Mouse (Mus musculus): Measurements from ENCODE around the gene Zc2hc1c.

DNA sequence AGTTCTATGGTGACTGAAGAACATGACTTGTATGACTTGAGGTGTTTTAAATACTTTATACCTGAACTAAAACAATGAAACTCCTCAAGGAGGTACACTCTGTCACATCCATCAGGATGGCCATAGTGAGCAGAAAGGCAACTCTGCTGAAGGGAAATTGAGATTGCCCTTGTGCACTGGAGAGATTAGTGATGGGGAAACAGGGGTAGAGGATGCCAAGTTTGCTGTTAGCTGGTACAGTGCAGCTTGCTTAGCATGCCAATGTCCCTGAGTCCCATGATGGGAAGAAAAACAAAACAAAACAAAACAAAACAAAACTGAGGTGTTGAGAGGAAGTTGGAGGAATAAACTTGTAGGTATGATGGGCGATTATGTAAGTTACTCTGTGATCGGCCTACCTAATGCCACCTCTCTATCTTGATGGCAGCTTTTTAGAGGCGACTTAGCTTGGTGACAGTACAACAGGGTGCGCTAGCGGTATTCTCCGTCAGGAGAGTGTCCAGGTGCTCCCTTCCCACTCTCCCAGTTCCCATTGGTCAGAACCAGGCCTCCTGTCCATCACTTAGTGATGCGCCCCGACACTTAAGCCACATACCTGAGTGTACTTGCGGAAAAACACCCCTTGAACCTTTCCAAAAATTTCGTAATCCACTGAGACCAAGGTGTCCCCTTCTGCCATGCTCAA is 8.9 kb upstream of the Zc2hc1c start:
- TF ChIP-seq POLR2A (IDR thresholded peaks at IDR 0.05; ENCODE audit: low read depth, low read length) (no peak), CTCF (IDR thresholded peaks at IDR 0.05; ENCODE audit: extremely low read depth, insufficient read length, insufficient replicate concordance, low read depth, low read length) (no peak)
